Mouse (Mus musculus) heart, embryonic 11.5 days (tissue): ENCODE measurements around the gene 1700069L16Rik. TPM values are rescaled to one million over a fixed set of nuclear protein-coding genes. Genes with fewer than 3 reads are reported as not detected.

Experiments used
- ATAC-seq: fragments of 200-750 bp; cut with Nextera tagmentation; replicated peaks from 2 replicates; pipeline ENCODE4 v1.8.0; 2017; ENCODE audit warnings: moderate library complexity; ENCODE audit not compliant: insufficient number of reproducible peaks, low FRiP score, low TSS enrichment
- H3K27ac ChIP-seq: fragments of 300-500 bp; sonication (generic); 2 replicates; pipeline ENCODE4 v1.5.1; 2014; ENCODE audit warnings: mild to moderate bottlenecking, low read depth, low read length
- H3K27me3 ChIP-seq: fragments of 300-500 bp; sonication (generic); 2 replicates; pipeline ENCODE4 v1.6.1; 2014; ENCODE audit warnings: mild to moderate bottlenecking, low read length, mixed read lengths; ENCODE audit not compliant: control insufficient read depth, insufficient read depth
- H3K36me3 ChIP-seq: fragments of 300-500 bp; sonication (generic); 2 replicates; pipeline ENCODE4 v1.6.1; 2014; ENCODE audit warnings: mild to moderate bottlenecking, low read length, moderate library complexity, mixed read lengths; ENCODE audit not compliant: control insufficient read depth, insufficient read depth
- H3K4me1 ChIP-seq: fragments of 300-500 bp; sonication (generic); 2 replicates; pipeline ENCODE4 v1.6.1; 2014; ENCODE audit warnings: low read length; ENCODE audit not compliant: control insufficient read depth, insufficient read depth
- H3K4me2 ChIP-seq: fragments of 300-500 bp; sonication (generic); 2 replicates; pipeline ENCODE4 v1.6.1; 2014; ENCODE audit warnings: mild to moderate bottlenecking, moderate library complexity
- H3K4me3 ChIP-seq: fragments of 300-500 bp; sonication (generic); 2 replicates; pipeline ENCODE4 v1.5.1; 2014; ENCODE audit warnings: low read depth, low read length
- H3K9ac ChIP-seq: fragments of 300-500 bp; sonication (generic); 2 replicates; pipeline ENCODE4 v1.6.1; 2014; ENCODE audit warnings: mild to moderate bottlenecking, low read depth, low read length, moderate library complexity
- H3K9me3 ChIP-seq: fragments of 300-500 bp; sonication (generic); replicated peaks from 2 replicates; pipeline ENCODE4 v1.6.1; 2016; ENCODE audit warnings: low read length; ENCODE audit not compliant: control insufficient read depth
- WGBS: fragments of 180-500 bp; shearing (Covaris S2); extraction: QIAGEN DNeasy Blood & Tissue Kit; methylation state at CpG from one replicate; pipeline ENCODE4 v1.1.7; 2014; ENCODE audit not compliant: insufficient replicate concordance; 5-methylcytosine and 5-hydroxymethylcytosine counted together
- polyA plus RNA-seq: library from polyadenylated mRNA; unstranded; fragments of >200 nt; fragmentation: Nextera tagmentation; extraction: Ambion mirVana; gene quantifications from 2 replicates; pipeline ENCODE4 v1.2.1, GENCODE M21; 2014

1700069L16Rik gene
- polyA plus RNA-seq, result not detected in 2 replicates

DNA sequence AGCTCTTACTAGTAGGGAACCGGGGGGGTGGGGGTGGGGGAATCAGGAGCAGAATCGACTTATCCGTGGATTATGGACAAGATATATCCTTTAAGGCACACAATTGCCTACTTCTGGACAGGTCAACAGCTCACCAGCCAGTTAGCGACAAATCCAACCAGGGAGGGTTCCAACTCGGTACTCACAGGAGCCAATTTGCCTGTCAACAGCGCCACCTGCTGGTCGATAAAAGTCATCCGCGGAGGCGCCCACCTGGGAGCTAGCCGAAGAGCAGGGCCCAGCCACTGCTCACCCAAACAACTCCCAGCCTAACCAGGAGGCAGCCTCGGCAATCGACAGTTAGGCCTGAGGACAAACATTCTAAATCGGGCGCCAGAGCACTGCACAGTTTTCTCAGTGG, at the start of gene 1700069L16Rik:
Gene 1700069L16Rik (minus strand): TSS at position 327 of the 400 bp plus-strand sequence.
- Histone ChIP-seq H3K4me1 (no peaks in the 10 kb centered on the region), H3K4me3 (no peak within 1 kb of the TSS), H3K27ac (no peak within 1 kb of the TSS), H3K36me3 (no peaks in the 10 kb centered on the region), H3K27me3 (peaks cover 7% of the 10 kb centered on the region), H3K9ac (no peak within 1 kb of the TSS), H3K4me2 (no peak within 1 kb of the TSS), H3K9me3 (no peaks in the 10 kb centered on the region)
- ATAC-seq, result no peak
- WGBS, result 5% methylated on average over 15 of the region's 15 CpGs

- H3K27ac ChIP-seq, result no peak overlapping the region
- peak overlapping the region; percentile 98 for H3K4me3 ChIP-seq
- peaks cover 14% of the 10 kb centered on the region for H3K36me3 ChIP-seq
- H3K4me1 ChIP-seq, result peaks cover 12% of the 10 kb centered on the region
- H3K27me3 ChIP-seq, result no peaks in the 10 kb centered on the region
- H3K9me3 ChIP-seq, result no peaks in the 10 kb centered on the region
- peak overlapping the region; percentile 82 for H3K9ac ChIP-seq
- no peak for ATAC-seq
- H3K4me2 ChIP-seq, result peak overlapping the region; percentile 97
- under 1% methylated on average over 7 of the region's 7 CpGs for WGBS
Measured at GRCm38 (mm10) chr5:113773664-113774063, 49.1 kb upstream of the 1700069L16Rik start.

DNA sequence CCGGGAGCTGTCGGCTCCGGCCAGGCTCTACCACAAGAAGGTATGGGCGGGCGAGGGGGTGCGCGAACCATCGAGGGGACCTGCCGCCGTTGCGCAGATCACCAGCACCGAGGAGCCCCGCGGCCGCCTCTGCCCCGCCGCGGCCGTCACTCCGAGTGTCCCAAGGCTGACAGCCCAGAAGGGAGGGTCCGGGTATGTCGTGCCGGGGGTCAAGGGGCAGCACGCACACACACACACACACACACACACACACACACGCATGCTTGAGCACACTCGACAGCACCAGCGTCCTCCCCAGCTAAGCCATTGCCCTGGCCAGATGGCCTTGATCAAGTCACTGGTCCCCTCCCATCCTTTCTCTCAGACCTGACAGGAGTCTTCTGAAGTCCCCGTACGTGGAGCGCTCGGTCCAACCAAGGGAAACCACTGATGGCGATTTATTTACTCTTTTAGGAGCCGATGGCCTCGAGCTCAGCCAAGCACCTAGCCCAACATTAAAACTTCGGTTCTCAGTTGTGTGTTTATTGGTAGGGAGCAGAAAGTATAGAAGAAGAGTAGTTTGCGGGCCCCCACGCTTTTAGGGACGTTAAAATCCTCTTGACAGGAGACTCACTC, 48.4 kb upstream of the 1700069L16Rik start:
- Histone ChIP-seq H3K27ac (peak overlapping the region; percentile 99; the same call in 1 of the 2 replicates), H3K36me3 (peaks cover 16% of the 10 kb centered on the region)

GRCm38 (mm10) chr5:113772450-113772895, 47.9 kb upstream of the 1700069L16Rik start, which contains the start of the genes Sart3 and Iscu:
TSS of gene Sart3 (minus strand) at chr5:113772510.
TSS of gene Iscu (plus strand) at chr5:113772748.
- H3K27me3 ChIP-seq, result no peaks in the 10 kb centered on the region
- peaks cover 12% of the 10 kb centered on the region for H3K4me1 ChIP-seq
- under 1% methylated on average over 49 of the region's 49 CpGs for WGBS
- no peaks in the 10 kb centered on the region for H3K9me3 ChIP-seq
- H3K4me2 ChIP-seq, result peak within 1 kb of the TSS; percentile 97
- H3K9ac ChIP-seq, result peak within 1 kb of the TSS; percentile 97
- H3K4me3 ChIP-seq, result peak within 1 kb of the TSS; percentile 98
- peak; percentile 87 for ATAC-seq
- H3K27ac ChIP-seq, result peak within 1 kb of the TSS; percentile 99
- H3K36me3 ChIP-seq, result peaks cover 16% of the 10 kb centered on the region

More for the DNA sequence above, 48.4 kb upstream of the 1700069L16Rik start:
- H3K9ac ChIP-seq, result peak overlapping the region; percentile 82
- peak overlapping the region; percentile 97 for H3K4me2 ChIP-seq
- peak overlapping the region; percentile 98 for H3K4me3 ChIP-seq
- H3K9me3 ChIP-seq, result no peaks in the 10 kb centered on the region
- ATAC-seq, result peak; percentile 39; the same call in 1 of the 2 replicates
- under 1% methylated on average over 37 of the region's 38 CpGs for WGBS
- H3K4me1 ChIP-seq, result peaks cover 12% of the 10 kb centered on the region
- H3K27me3 ChIP-seq, result no peaks in the 10 kb centered on the region

- peaks cover 12% of the 10 kb centered on the region for H3K4me1 ChIP-seq
- peak; percentile 80 for ATAC-seq
- no peaks in the 10 kb centered on the region for H3K27me3 ChIP-seq
- H3K9ac ChIP-seq, result peak overlapping the region; percentile 97
- peak overlapping the region; percentile 98 for H3K4me3 ChIP-seq
- H3K9me3 ChIP-seq, result no peaks in the 10 kb centered on the region
- under 1% methylated on average over 90 of the region's 97 CpGs for WGBS
- H3K4me2 ChIP-seq, result peak overlapping the region; percentile 97
- peak overlapping the region; percentile 99 for H3K27ac ChIP-seq
- peaks cover 9% of the 10 kb centered on the region for H3K36me3 ChIP-seq
Measured at GRCm38 (mm10) chr5:113771213-113772162, 46.9 kb upstream of the 1700069L16Rik start.

- Histone ChIP-seq H3K4me1 (peaks cover 12% of the 10 kb centered on the region), H3K9me3 (no peaks in the 10 kb centered on the region), H3K36me3 (peaks cover 6% of the 10 kb centered on the region; the same call in 1 of the 2 replicates), H3K27ac (no peak overlapping the region), H3K27me3 (no peaks in the 10 kb centered on the region), H3K9ac (no peak overlapping the region), H3K4me3 (no peak overlapping the region), H3K4me2 (no peak overlapping the region)
- 89% methylated on average over 8 of the region's 8 CpGs for WGBS
- ATAC-seq, result no peak
Measured at GRCm38 (mm10) chr5:113768806-113769205, 44.2 kb upstream of the 1700069L16Rik start.

DNA sequence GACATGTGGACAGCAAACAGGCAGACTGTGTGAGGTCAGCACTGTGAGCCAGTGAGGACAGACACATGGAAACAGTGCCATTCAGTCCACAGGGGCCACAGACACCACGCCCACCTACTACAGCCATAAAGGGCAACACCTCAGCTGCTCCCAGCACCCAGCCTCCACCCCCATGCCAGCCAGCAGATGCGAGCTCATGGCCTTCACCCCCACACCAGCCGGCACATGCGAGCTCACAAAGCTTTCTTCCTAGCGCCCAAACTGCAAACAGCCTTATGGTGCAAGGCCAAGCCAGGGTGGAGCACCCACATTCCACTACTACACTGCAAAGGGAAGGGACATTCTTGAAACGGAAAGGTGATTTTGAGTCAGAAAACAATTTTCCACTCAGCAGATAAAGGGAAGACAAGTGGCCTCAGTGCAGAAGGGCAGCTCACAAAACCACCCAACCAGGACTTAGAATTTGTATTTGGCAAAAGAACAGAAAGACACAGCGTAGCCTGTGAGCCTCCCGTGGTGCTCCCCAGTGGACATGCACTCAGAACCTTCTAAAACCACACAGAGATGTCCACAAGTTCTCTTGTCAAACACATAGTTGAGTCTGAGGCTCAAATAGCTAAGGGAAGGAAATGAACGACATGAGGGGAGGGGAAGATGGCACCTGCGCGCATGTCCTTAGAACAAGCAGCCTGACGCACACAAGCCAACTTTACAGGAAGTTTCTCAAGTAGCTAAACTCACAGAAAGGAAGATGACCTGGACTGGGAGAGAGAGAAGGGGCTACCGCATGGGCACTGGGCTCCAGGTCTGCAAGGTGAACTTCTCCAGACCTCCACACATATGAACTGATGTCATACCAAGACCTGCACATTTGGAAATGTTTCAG, 41.3 kb upstream of the 1700069L16Rik start:
- Histone ChIP-seq H3K27ac (no peak overlapping the region), H3K4me3 (no peak overlapping the region), H3K9me3 (no peaks in the 10 kb centered on the region), H3K27me3 (no peaks in the 10 kb centered on the region), H3K4me2 (no peak overlapping the region), H3K9ac (no peak overlapping the region), H3K4me1 (peaks cover 8% of the 10 kb centered on the region), H3K36me3 (peaks cover 24% of the 10 kb centered on the region)
- 0 out of 2 replicates have a peak, but pooled peaks have one; percentile 25 for ATAC-seq
- whole genome bisulfite sequencing, result 88% methylated on average over 13 of the region's 13 CpGs

GRCm38 (mm10) chr5:113764426-113764825, 39.9 kb upstream of the 1700069L16Rik start:
- 93% methylated on average over 7 of the region's 7 CpGs for WGBS
- Histone ChIP-seq H3K27me3 (no peaks in the 10 kb centered on the region), H3K9ac (no peak overlapping the region), H3K4me3 (no peak overlapping the region), H3K4me2 (no peak overlapping the region), H3K27ac (no peak overlapping the region), H3K4me1 (no peaks in the 10 kb centered on the region), H3K36me3 (peaks cover 37% of the 10 kb centered on the region), H3K9me3 (no peaks in the 10 kb centered on the region)
- no peak for ATAC-seq
